In genomic region chr9:21237368-21238003, GRCm38 (mm10) we compare ENCODE assay signal across 8 mouse cellular contexts. TPM values are rescaled to one million over a fixed set of nuclear protein-coding genes. Genes with fewer than 3 reads are reported as not detected.
DNase-seq lines count a peak whose midpoint lies in the region; ATAC-seq and TF ChIP-seq lines count a peak whose summit lies in the region.

No protein-coding gene starts in this region.

- H3K27me3 ChIP-seq in heart, adult 2 months (ENCODE audit: control insufficient read depth, insufficient read depth, low read length), result no peaks in the 10 kb centered on the region
- peaks cover 10% of the 10 kb centered on the region for H3K27me3 ChIP-seq in liver, embryonic 12.5 days (replicated peaks)
- H3K27me3 ChIP-seq in neural tube, embryonic 13.5 days, result peaks cover 10% of the 10 kb centered on the region

- H3K36me3 ChIP-seq in heart, adult 2 months (ENCODE audit: control insufficient read depth, insufficient read depth, low read length), result peaks cover 2% of the 10 kb centered on the region; the same call in 1 of the 2 replicates
- peaks cover 48% of the 10 kb centered on the region for H3K36me3 ChIP-seq in liver, embryonic 12.5 days
- H3K36me3 ChIP-seq in neural tube, embryonic 13.5 days, result peaks cover 41% of the 10 kb centered on the region

- peak; percentile 55 to 58 for DNase-seq in heart, adult 2 months
- DNase-seq in heart, adult 8-10 months (ENCODE audit: low spot score), result no peak
- peak; percentile 57 for DNase-seq in NIH3T3 (ENCODE audit: low read depth)
- DNase-seq in embryo, embryonic 9.5 days (ENCODE audit: extremely low spot score), result peak; percentile 56
- DNase-seq in heart, postnatal 4 days, result peak; percentile 44

- peaks cover 3% of the 10 kb centered on the region for H3K79me2 ChIP-seq in heart, adult 2 months (replicated peaks; ENCODE audit: control insufficient read depth, insufficient read depth, low read length)

- H3K4me3 ChIP-seq in heart, adult 2 months, result peak overlapping the region; percentile 64
- H3K4me3 ChIP-seq in liver, embryonic 12.5 days, result peak overlapping the region; percentile 93
- peak overlapping the region; percentile 73 for H3K4me3 ChIP-seq in neural tube, embryonic 13.5 days

- TF ChIP-seq CTCF in heart, adult 2 months (IDR thresholded peaks at IDR 0.05), result peak; percentile 52

- no peak for ATAC-seq in liver, embryonic 12.5 days
- 0 out of 2 replicates have a peak, but pooled peaks have one; percentile 25 for ATAC-seq in neural tube, embryonic 13.5 days (ENCODE audit: low read depth)
- no peak for ATAC-seq in inflammation-experienced regulatory T-cells, adult 6 months

- no peaks in the 10 kb centered on the region for H3K9me3 ChIP-seq in liver, embryonic 12.5 days (replicated peaks)
- no peaks in the 10 kb centered on the region for H3K9me3 ChIP-seq in neural tube, embryonic 13.5 days

- peak overlapping the region; percentile 77 for H3K4me2 ChIP-seq in liver, embryonic 12.5 days
- H3K4me2 ChIP-seq in neural tube, embryonic 13.5 days, result peak overlapping the region; percentile 75

- H3K9ac ChIP-seq in heart, adult 2 months (ENCODE audit: low read depth, low read length), result peak overlapping the region; percentile 96
- H3K9ac ChIP-seq in liver, embryonic 12.5 days, result peak overlapping the region; percentile 98
- H3K9ac ChIP-seq in neural tube, embryonic 13.5 days, result peak overlapping the region; percentile 95

- H3K4me1 ChIP-seq in heart, adult 2 months (ENCODE audit: control insufficient read depth, insufficient read depth, low read length), result peaks cover 12% of the 10 kb centered on the region
- H3K4me1 ChIP-seq in liver, embryonic 12.5 days, result peaks cover 49% of the 10 kb centered on the region
- H3K4me1 ChIP-seq in neural tube, embryonic 13.5 days (replicated peaks), result peaks cover 38% of the 10 kb centered on the region

- no peak for TF ChIP-seq EP300 in heart, adult 2 months (IDR thresholded peaks at IDR 0.05; ENCODE audit: insufficient read depth, low read depth, low read length)

- intact Hi-C loops in heart, adult 2 months (cut with DNase I), result loop anchor here (2.0 kb wide), 3 partner anchors 15 to 51 kb away; partner anchors contain the start of gene Atg4d

- WGBS in heart, adult 2 months, result 9% methylated on average over 19 of the region's 19 CpGs
- WGBS in liver, embryonic 12.5 days (ENCODE audit: insufficient replicate concordance), result 21% methylated on average over 19 of the region's 19 CpGs
- 18% methylated on average over 19 of the region's 19 CpGs for WGBS in neural tube, embryonic 13.5 days

- TF ChIP-seq POLR2A in heart, adult 2 months (IDR thresholded peaks at IDR 0.05; ENCODE audit: insufficient read depth, low read depth, low read length), result peak; percentile 13; the same call in 1 of the 2 replicates

- H3K27ac ChIP-seq in heart, adult 2 months, result peak overlapping the region; percentile 96
- H3K27ac ChIP-seq in liver, embryonic 12.5 days, result peak overlapping the region; percentile 96
- H3K27ac ChIP-seq in neural tube, embryonic 13.5 days (replicated peaks), result peak overlapping the region; percentile 94

RNA-seq across cellular contexts. Expression of gene Keap1, which starts 1.7 kb away (rescaled TPM):
- total RNA-seq in heart, adult 2 months (2021), result 10 to 100 TPM; 37.6 to 47.2 TPM
- polyA plus RNA-seq in heart, adult 2 months (2012; rRNA removed), result 40.4 and 46.0 TPM in 2 replicates
- 10 to 100 TPM; 43.6 to 52.1 (median 45.5) TPM for total RNA-seq in heart, adult 8-10 months (2022)
- total RNA-seq in heart, postnatal 4 days (2021), result 10 to 100 TPM; 33.7 to 37.7 TPM
- polyA plus RNA-seq in liver, embryonic 12.5 days (2016; fragmentation: Nextera tagmentation; extraction: Ambion mirVana), result 39.8 and 41.6 TPM in 2 replicates
- polyA plus RNA-seq in neural tube, embryonic 13.5 days (2015; fragmentation: Nextera tagmentation; extraction: Ambion mirVana), result 60.9 and 64.4 TPM in 2 replicates
- polyA plus RNA-seq in inflammation-experienced regulatory T-cells, adult 6 months (2017; shearing (Covaris generic)), result 10 to 100 TPM; 20.8 to 28.9 (median 21.5) TPM

RNA-seq across cellular contexts. Expression of gene S1pr5, which starts 10.8 kb away (rescaled TPM):
- 1 to 10 TPM; 1.2 to 1.3 TPM for total RNA-seq in heart, adult 2 months (2021)
- 0.73 and 1.5 TPM in 2 replicates for polyA plus RNA-seq in heart, adult 2 months (2012; rRNA removed)
- 1 to 10 TPM; 1.6 to 1.9 (median 1.8) TPM for total RNA-seq in heart, adult 8-10 months (2022)
- total RNA-seq in heart, postnatal 4 days (2021), result under 1 TPM; 0.17 to 0.29 TPM
- polyA plus RNA-seq in liver, embryonic 12.5 days (2016; fragmentation: Nextera tagmentation; extraction: Ambion mirVana), result 0.10 and 0.12 TPM in 2 replicates
- 3.0 and 3.8 TPM in 2 replicates for polyA plus RNA-seq in neural tube, embryonic 13.5 days (2015; fragmentation: Nextera tagmentation; extraction: Ambion mirVana)
- polyA plus RNA-seq in inflammation-experienced regulatory T-cells, adult 6 months (2017; shearing (Covaris generic)), result under 1 TPM in 1 of 3 experiments, not detected in 2; 0.17 TPM

RNA-seq across cellular contexts. Expression of gene Atg4d, which starts 27.6 kb away (rescaled TPM):
- 100 to 1,000 TPM in 1 of 2 experiments, 10 to 100 TPM in 1; 88.7 to 100 TPM for total RNA-seq in heart, adult 2 months (2021)
- polyA plus RNA-seq in heart, adult 2 months (2012; rRNA removed), result 60.8 and 72.6 TPM in 2 replicates
- total RNA-seq in heart, adult 8-10 months (2022), result 100 to 1,000 TPM in 1 of 4 experiments, 10 to 100 TPM in 3; 87.0 to 105 (median 93.5) TPM
- 10 to 100 TPM; 53.1 to 59.1 TPM for total RNA-seq in heart, postnatal 4 days (2021)
- 85.7 and 85.9 TPM in 2 replicates for polyA plus RNA-seq in liver, embryonic 12.5 days (2016; fragmentation: Nextera tagmentation; extraction: Ambion mirVana)
- polyA plus RNA-seq in neural tube, embryonic 13.5 days (2015; fragmentation: Nextera tagmentation; extraction: Ambion mirVana), result 55.3 and 56.1 TPM in 2 replicates
- polyA plus RNA-seq in inflammation-experienced regulatory T-cells, adult 6 months (2017; shearing (Covaris generic)), result 10 to 100 TPM; 23.5 to 32.5 (median 24.2) TPM

RNA-seq across cellular contexts. Expression of gene Kri1, which starts 50.3 kb away (rescaled TPM):
- 10 to 100 TPM; 16.3 to 16.8 TPM for total RNA-seq in heart, adult 2 months (2021)
- polyA plus RNA-seq in heart, adult 2 months (2012; rRNA removed), result 10.5 and 12.8 TPM in 2 replicates
- 10 to 100 TPM; 16.2 to 18.3 (median 17.3) TPM for total RNA-seq in heart, adult 8-10 months (2022)
- total RNA-seq in heart, postnatal 4 days (2021), result 10 to 100 TPM; 18.5 to 21.0 TPM
- polyA plus RNA-seq in liver, embryonic 12.5 days (2016; fragmentation: Nextera tagmentation; extraction: Ambion mirVana), result 14.5 and 15.5 TPM in 2 replicates
- 11.1 and 15.1 TPM in 2 replicates for polyA plus RNA-seq in neural tube, embryonic 13.5 days (2015; fragmentation: Nextera tagmentation; extraction: Ambion mirVana)
- 10 to 100 TPM; 16.5 to 36.2 (median 26.9) TPM for polyA plus RNA-seq in inflammation-experienced regulatory T-cells, adult 6 months (2017; shearing (Covaris generic))

RNA-seq across cellular contexts. Expression of gene Cdkn2d, which starts 53.7 kb away (rescaled TPM):
- total RNA-seq in heart, adult 2 months (2021), result 10 to 100 TPM; 11.3 to 15.0 TPM
- polyA plus RNA-seq in heart, adult 2 months (2012; rRNA removed), result 25.0 and 32.9 TPM in 2 replicates
- 10 to 100 TPM; 15.1 to 17.7 (median 16.7) TPM for total RNA-seq in heart, adult 8-10 months (2022)
- total RNA-seq in heart, postnatal 4 days (2021), result 10 to 100 TPM; 49.5 to 54.6 TPM
- polyA plus RNA-seq in liver, embryonic 12.5 days (2016; fragmentation: Nextera tagmentation; extraction: Ambion mirVana), result 87.4 and 88.6 TPM in 2 replicates
- polyA plus RNA-seq in neural tube, embryonic 13.5 days (2015; fragmentation: Nextera tagmentation; extraction: Ambion mirVana), result 95.5 and 114 TPM in 2 replicates
- 100 to 1,000 TPM; 116 to 131 (median 128) TPM for polyA plus RNA-seq in inflammation-experienced regulatory T-cells, adult 6 months (2017; shearing (Covaris generic))
